Mouse (Mus musculus): ENCODE data around the gene Hebp1.

DNA sequence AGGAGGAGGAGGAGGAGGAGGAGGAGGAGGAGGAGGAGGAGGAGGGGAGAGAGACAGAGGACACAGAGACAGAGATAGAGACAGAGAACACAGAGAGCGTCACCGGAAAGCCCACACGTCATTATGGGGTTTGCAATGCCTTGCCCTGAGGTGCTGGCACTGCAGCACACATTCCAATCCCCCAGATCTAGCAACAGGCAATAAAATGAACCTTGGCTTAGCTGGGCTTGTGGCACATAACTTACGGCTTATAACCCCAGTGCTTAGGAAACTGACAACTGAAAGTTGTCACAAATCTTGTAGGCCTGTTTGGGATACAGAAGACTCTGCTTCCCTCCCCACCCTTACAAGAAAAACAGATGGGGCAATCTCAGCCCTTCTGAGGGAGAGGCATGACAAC lies 107.2 kb downstream of the Hebp1 start:
- TF ChIP-seq POLR2A (IDR thresholded peaks at IDR 0.05; ENCODE audit: control insufficient read depth, extremely low read depth, insufficient read depth, low read length, poor library complexity) (no peak), CTCF (IDR thresholded peaks at IDR 0.05; ENCODE audit: borderline replicate concordance, control insufficient read depth, extremely low read depth, insufficient read depth, low read length, poor library complexity) (no peak)
